Mouse (Mus musculus): ENCODE results near the gene Gm20532. TPM values are rescaled to one million over a fixed set of nuclear protein-coding genes. Genes with fewer than 3 reads are reported as not detected.
A peak's percentile ranks its signal among the peaks of the same experiment; 100 is the strongest.

The Gm20532 gene
- polyA plus RNA-seq, 1 experiment from 2014 or later: 0.28 TPM

DNA sequence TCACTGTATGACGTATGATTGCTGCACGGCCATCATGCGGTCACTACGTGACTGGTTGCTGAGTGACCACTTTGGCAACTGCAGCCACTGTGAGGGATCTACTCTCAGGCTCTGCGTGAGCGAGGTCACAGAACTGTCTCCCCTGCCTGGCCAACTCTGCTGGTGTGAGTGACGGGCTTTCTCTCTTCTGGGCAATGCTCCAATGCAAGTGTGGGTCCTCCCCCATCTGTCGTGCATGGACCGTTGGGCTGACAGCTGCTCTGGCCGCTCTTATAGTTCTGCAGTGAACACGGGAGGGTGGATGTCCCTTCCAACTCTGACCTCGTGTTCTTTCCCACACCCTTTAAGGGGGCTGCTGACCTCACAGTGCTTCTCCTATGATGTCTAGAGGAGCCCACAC is 13.0 kb upstream of the Gm20532 start:
- ATAC-seq (ENCODE audit: insufficient number of reproducible peaks, low FRiP score): 0 out of 2 replicates have a peak, but pooled peaks have one; percentile 35
- Histone ChIP-seq H3K27ac (ENCODE audit: poor library complexity, severe bottlenecking) (peak overlapping the region; percentile 82), H3K9ac (no peak overlapping the region), H3K4me3 (no peak overlapping the region), H3K4me2 (peak overlapping the region; percentile 9; the same call in 1 of the 2 replicates), H3K4me1 (replicated peaks) (peaks cover 86% of the 10 kb centered on the region), H3K9me3 (replicated peaks) (no peaks in the 10 kb centered on the region), H3K27me3 (replicated peaks) (no peaks in the 10 kb centered on the region), H3K36me3 (no peaks in the 10 kb centered on the region)
- 40% methylated on average over 12 of the region's 12 CpGs for WGBS

DNA sequence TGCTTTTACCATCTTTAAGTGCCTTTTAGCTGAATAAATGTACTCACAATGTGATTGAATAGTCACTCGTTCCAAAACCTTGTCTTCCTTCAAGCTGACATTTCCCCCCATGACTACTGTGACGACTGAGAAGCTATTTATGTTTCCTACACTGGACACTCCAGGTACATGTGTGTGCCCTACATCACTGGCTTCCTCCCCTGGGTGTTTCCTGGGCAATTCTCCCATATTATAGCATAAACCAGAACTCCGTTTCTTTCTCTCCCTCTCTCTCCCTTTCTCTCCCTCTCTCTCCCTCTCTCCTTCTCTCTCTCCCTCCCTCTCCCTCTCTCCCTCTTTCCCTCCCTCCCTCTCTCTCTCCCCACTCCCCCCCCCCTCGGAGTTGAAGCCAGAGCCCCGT is 12.6 kb upstream of the Gm20532 start:
- peak overlapping the region; percentile 82 for H3K27ac ChIP-seq (ENCODE audit: poor library complexity, severe bottlenecking)
- peaks cover 90% of the 10 kb centered on the region for H3K4me1 ChIP-seq (replicated peaks)
- H3K9ac ChIP-seq: no peak overlapping the region
- no peak overlapping the region for H3K4me3 ChIP-seq
- H3K4me2 ChIP-seq: peak overlapping the region; percentile 9; the same call in 1 of the 2 replicates
- 20% methylated on average over 5 of the region's 5 CpGs for WGBS
- no peaks in the 10 kb centered on the region for H3K9me3 ChIP-seq (replicated peaks)
- no peak for ATAC-seq (ENCODE audit: insufficient number of reproducible peaks, low FRiP score)
- H3K36me3 ChIP-seq: no peaks in the 10 kb centered on the region
- H3K27me3 ChIP-seq (replicated peaks): no peaks in the 10 kb centered on the region

DNA sequence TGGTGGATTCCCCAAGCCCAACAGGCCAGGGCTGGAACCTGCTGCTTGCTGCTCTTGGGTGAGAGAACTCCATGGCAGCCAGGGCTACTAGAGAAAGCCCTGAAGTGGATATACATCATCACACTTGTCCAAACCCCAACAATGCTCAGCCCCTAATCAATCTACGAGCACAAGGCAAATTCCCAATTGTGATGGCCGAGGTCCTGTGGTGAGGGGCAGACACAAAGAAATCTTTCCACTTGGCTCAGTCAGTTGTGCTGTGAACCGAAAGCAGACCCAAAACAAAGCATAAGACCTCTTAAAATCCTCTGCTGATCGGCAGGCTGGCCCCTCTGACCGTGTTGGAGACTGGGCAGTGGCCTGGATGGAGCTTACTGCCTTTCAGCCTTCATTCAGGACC is 11.6 kb upstream of the Gm20532 start:
- no peak for ATAC-seq (ENCODE audit: insufficient number of reproducible peaks, low FRiP score)
- H3K4me2 ChIP-seq: no peak overlapping the region
- WGBS: 46% methylated on average over 5 of the region's 5 CpGs
- H3K4me3 ChIP-seq: no peak overlapping the region
- peaks cover 94% of the 10 kb centered on the region for H3K4me1 ChIP-seq (replicated peaks)
- H3K9me3 ChIP-seq (replicated peaks): no peaks in the 10 kb centered on the region
- H3K27me3 ChIP-seq (replicated peaks): no peaks in the 10 kb centered on the region
- H3K9ac ChIP-seq: no peak overlapping the region
- H3K27ac ChIP-seq (ENCODE audit: poor library complexity, severe bottlenecking): no peak overlapping the region; the same call in 1 of the 2 replicates
- no peaks in the 10 kb centered on the region for H3K36me3 ChIP-seq

DNA sequence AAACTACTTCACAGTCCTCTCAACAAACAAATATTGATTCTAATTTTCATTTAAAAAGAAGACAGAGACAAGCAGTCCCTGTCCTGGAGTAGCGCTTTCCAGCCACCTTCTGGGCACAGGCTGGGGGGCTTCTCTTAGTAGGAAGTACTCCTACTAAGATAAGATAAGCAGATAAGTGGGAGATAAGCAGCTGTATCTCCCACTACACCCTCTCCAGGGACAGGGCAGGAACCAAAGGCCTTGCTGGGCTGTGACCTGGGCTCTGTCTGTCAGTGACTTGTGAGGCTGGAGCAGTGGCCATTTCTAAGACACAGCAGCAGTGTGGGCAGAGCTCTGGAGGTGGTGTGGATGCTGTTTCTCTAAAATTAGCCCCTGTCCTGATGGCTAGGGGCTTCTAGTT is 11.1 kb upstream of the Gm20532 start:
- peaks cover 95% of the 10 kb centered on the region for H3K4me1 ChIP-seq (replicated peaks)
- no peak overlapping the region for H3K4me3 ChIP-seq
- H3K27me3 ChIP-seq (replicated peaks): no peaks in the 10 kb centered on the region
- H3K36me3 ChIP-seq: no peaks in the 10 kb centered on the region
- no peak overlapping the region for H3K9ac ChIP-seq
- H3K9me3 ChIP-seq (replicated peaks): no peaks in the 10 kb centered on the region
- H3K27ac ChIP-seq (ENCODE audit: poor library complexity, severe bottlenecking): peak overlapping the region; percentile 81
- peak overlapping the region; percentile 19; the same call in 1 of the 2 replicates for H3K4me2 ChIP-seq
- 59% methylated on average over 1 of the region's 1 CpGs for WGBS
- no peak for ATAC-seq (ENCODE audit: insufficient number of reproducible peaks, low FRiP score)

DNA sequence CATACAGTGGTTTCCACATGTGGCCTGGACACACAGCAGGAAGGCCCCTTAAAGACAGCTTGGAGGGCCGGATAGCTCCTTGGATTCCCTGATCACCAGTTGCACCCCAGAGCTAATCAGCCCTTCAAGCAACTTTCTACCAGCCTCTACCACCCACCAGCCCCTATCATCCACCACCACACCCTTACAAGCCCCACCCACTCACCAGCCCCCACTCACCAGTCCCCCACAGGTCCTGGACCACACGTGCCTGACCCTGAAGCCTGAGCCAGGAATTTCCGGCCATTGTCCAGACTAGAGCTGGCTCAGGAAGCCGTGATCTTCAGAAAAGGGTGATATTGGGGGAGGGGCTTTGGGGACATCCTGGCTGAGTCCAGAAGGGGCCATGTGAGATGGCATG is 10.6 kb upstream of the Gm20532 start:
- 26% methylated on average over 4 of the region's 4 CpGs for WGBS
- no peaks in the 10 kb centered on the region for H3K9me3 ChIP-seq (replicated peaks)
- peaks cover 92% of the 10 kb centered on the region for H3K4me1 ChIP-seq (replicated peaks)
- H3K4me2 ChIP-seq: peak overlapping the region; percentile 19
- ATAC-seq (ENCODE audit: insufficient number of reproducible peaks, low FRiP score): peak; percentile 56
- no peak overlapping the region for H3K9ac ChIP-seq
- H3K4me3 ChIP-seq: no peak overlapping the region
- H3K27me3 ChIP-seq (replicated peaks): no peaks in the 10 kb centered on the region
- peak overlapping the region; percentile 81 for H3K27ac ChIP-seq (ENCODE audit: poor library complexity, severe bottlenecking)
- no peaks in the 10 kb centered on the region for H3K36me3 ChIP-seq

DNA sequence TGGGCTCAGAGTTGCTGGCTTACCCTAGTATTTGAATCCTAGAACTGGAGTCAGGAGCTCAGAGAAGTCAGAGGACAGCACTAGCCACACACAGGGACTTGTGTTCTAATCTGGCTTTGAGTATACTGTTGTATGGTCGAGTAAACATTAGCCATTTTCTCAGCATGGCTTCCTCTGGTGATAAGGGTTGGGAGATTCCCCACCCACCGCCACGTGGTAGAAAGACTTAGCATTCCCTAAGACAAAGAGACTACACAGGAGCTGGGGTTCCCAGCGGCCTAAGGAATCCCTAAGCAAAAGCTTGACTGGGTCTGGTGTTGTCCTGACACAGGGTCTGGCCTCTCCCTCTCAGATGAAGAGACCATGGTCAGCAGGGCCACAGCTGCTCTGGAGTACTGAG is 10.0 kb upstream of the Gm20532 start:
- H3K9me3 ChIP-seq (replicated peaks): no peaks in the 10 kb centered on the region
- H3K4me2 ChIP-seq: peak overlapping the region; percentile 19; the same call in 1 of the 2 replicates
- no peak overlapping the region for H3K9ac ChIP-seq
- no peak overlapping the region for H3K4me3 ChIP-seq
- H3K4me1 ChIP-seq (replicated peaks): peaks cover 86% of the 10 kb centered on the region
- no peaks in the 10 kb centered on the region for H3K36me3 ChIP-seq
- no peak for ATAC-seq (ENCODE audit: insufficient number of reproducible peaks, low FRiP score)
- H3K27ac ChIP-seq (ENCODE audit: poor library complexity, severe bottlenecking): peak overlapping the region; percentile 81
- no peaks in the 10 kb centered on the region for H3K27me3 ChIP-seq (replicated peaks)
- WGBS: 39% methylated on average over 4 of the region's 4 CpGs

DNA sequence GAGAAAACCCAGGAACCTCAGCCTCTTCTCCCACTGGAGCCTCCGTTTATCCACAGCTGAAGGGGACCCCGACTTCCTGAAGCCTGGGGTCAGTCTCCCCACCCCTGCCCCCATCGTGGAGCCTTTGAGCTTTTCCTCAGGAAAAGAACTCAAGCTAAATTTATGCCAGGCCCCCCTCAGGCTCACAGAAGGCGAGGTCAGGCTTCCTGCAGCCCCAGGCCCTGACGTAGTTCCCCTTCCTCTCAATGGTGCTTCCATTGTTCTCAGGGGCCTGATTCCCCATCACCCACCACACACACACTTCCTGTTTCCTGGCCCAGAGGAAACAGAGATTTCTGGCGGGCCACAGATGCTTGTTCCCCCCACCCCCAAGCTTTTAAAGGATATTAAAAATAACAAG is 8.1 kb upstream of the Gm20532 start:
- Histone ChIP-seq H3K36me3 (no peaks in the 10 kb centered on the region), H3K27me3 (replicated peaks) (no peaks in the 10 kb centered on the region), H3K4me3 (no peak overlapping the region), H3K9me3 (replicated peaks) (no peaks in the 10 kb centered on the region), H3K4me2 (peak overlapping the region; percentile 26), H3K27ac (ENCODE audit: poor library complexity, severe bottlenecking) (peak overlapping the region; percentile 81), H3K4me1 (replicated peaks) (peaks cover 78% of the 10 kb centered on the region), H3K9ac (no peak overlapping the region)
- 41% methylated on average over 6 of the region's 6 CpGs for WGBS
- peak; percentile 60 for ATAC-seq (ENCODE audit: insufficient number of reproducible peaks, low FRiP score)

DNA sequence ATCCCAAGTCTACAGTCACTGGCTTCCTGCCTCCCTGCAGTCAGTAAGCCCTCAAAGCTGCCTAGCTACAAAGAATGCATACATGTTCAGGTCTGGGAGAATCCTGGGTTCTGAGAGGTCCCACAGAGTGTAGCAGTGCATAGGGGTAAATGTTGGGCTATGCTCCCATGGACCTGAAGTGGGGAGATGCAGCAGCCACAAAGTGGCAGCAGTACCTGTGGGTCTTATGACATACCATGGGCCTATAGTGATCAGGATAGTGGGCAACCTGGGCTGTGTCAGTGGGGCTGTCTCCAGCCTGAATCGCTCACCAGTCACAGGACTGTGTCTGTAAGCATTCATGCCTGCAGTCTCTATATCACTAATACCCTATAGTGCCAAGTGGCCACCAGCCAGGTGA is 6.7 kb upstream of the Gm20532 start, which contains the start of gene Egfl7:
Gene Egfl7, plus strand, starts transcription at position 301 of the 400 bp plus-strand sequence.
- WGBS: 97% methylated on average over 1 of the region's 1 CpGs
- H3K36me3 ChIP-seq: no peaks in the 10 kb centered on the region
- H3K27ac ChIP-seq (ENCODE audit: poor library complexity, severe bottlenecking): peak within 1 kb of the TSS; percentile 46
- no peak for ATAC-seq (ENCODE audit: insufficient number of reproducible peaks, low FRiP score)
- no peaks in the 10 kb centered on the region for H3K9me3 ChIP-seq (replicated peaks)
- 0 out of 2 replicates have a peak within 1 kb of the TSS, but pooled peaks have one; percentile 3 for H3K4me2 ChIP-seq
- H3K27me3 ChIP-seq (replicated peaks): no peaks in the 10 kb centered on the region
- no peak within 1 kb of the TSS for H3K4me3 ChIP-seq
- H3K4me1 ChIP-seq (replicated peaks): peaks cover 71% of the 10 kb centered on the region
- no peak within 1 kb of the TSS for H3K9ac ChIP-seq

DNA sequence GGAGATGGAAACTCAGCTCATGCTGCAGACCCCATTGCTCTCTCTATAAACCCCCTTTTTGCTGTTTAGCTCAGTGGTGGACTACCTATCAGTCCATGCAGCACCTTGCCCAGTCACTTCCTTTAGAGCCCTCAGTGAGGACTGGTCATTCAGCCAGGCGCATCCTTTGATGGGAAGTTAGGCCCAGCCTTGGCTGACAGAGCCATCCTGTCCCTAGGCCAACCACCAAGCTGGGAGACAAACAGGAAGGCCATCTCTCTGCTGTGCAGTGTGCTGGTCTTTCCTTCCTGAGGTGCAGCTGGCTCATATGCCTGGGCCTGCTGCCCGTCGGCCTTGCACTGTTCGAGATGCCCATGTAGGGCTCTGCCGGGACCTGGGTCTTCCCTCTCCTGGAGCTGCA is 5.7 kb upstream of the Gm20532 start:
- H3K4me3 ChIP-seq: no peak overlapping the region
- H3K36me3 ChIP-seq: peaks cover 3% of the 10 kb centered on the region; the same call in 1 of the 2 replicates
- no peak overlapping the region for H3K4me2 ChIP-seq

DNA sequence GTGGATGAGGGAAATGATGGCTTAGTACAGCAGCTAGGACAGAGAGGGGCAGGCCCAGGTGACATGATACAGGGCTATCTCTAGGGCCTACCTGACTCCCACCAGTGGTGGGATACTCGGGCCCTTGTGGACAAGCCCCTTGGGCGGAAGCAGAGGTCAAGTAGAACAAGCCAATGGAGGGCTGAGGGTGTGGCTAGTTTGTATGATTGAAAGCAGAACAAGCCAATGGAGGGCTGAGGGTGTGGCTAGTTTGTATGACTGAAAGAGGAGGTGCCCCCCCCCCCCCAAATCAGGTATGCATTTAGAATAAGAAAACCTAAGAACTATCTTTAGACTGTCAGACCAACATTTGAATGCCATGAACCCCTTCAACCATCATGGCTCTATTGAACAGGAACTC is 4.2 kb upstream of the Gm20532 start:
- Histone ChIP-seq H3K9me3 (replicated peaks) (no peaks in the 10 kb centered on the region), H3K9ac (no peak overlapping the region), H3K27ac (ENCODE audit: poor library complexity, severe bottlenecking) (no peak overlapping the region), H3K36me3 (peaks cover 3% of the 10 kb centered on the region; the same call in 1 of the 2 replicates), H3K4me2 (no peak overlapping the region), H3K4me1 (replicated peaks) (peaks cover 54% of the 10 kb centered on the region), H3K27me3 (replicated peaks) (no peaks in the 10 kb centered on the region), H3K4me3 (no peak overlapping the region)
- WGBS: 51% methylated on average over 2 of the region's 2 CpGs
- no peak for ATAC-seq (ENCODE audit: insufficient number of reproducible peaks, low FRiP score)

More for the DNA sequence above, 5.7 kb upstream of the Gm20532 start:
- no peaks in the 10 kb centered on the region for H3K9me3 ChIP-seq (replicated peaks)
- 80% methylated on average over 5 of the region's 5 CpGs for WGBS
- no peak overlapping the region for H3K27ac ChIP-seq (ENCODE audit: poor library complexity, severe bottlenecking)
- no peak for ATAC-seq (ENCODE audit: insufficient number of reproducible peaks, low FRiP score)
- no peaks in the 10 kb centered on the region for H3K27me3 ChIP-seq (replicated peaks)
- no peak overlapping the region for H3K9ac ChIP-seq
- peaks cover 61% of the 10 kb centered on the region for H3K4me1 ChIP-seq (replicated peaks)

DNA sequence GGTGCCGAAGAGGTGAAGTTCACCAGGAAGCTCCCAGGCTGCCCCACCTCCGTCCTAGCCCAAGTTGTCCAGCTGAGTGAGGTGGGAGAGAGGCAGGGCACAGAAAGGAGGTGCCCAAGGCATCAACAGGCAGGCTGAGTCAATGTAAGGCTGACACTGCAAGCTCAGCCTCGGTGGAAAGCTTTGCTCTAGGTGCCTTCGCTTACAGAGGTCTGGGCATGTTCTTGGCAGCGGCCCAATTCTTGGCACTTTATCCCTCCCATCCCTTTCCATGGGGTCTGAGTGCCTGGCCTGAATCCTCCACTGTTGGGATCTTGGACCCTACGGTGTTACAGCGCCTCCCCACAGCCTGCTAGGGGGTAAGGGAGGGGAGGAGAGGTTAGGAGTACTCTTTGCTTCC is 3.7 kb upstream of the Gm20532 start:
- Histone ChIP-seq H3K27me3 (replicated peaks) (no peaks in the 10 kb centered on the region), H3K9ac (no peak overlapping the region), H3K9me3 (replicated peaks) (no peaks in the 10 kb centered on the region), H3K4me1 (replicated peaks) (peaks cover 55% of the 10 kb centered on the region), H3K27ac (ENCODE audit: poor library complexity, severe bottlenecking) (0 out of 2 replicates have a peak overlapping the region, but pooled peaks have one; percentile 4), H3K4me2 (no peak overlapping the region), H3K36me3 (peaks cover 3% of the 10 kb centered on the region; the same call in 1 of the 2 replicates), H3K4me3 (no peak overlapping the region)
- WGBS: 72% methylated on average over 7 of the region's 7 CpGs
- no peak for ATAC-seq (ENCODE audit: insufficient number of reproducible peaks, low FRiP score)

DNA sequence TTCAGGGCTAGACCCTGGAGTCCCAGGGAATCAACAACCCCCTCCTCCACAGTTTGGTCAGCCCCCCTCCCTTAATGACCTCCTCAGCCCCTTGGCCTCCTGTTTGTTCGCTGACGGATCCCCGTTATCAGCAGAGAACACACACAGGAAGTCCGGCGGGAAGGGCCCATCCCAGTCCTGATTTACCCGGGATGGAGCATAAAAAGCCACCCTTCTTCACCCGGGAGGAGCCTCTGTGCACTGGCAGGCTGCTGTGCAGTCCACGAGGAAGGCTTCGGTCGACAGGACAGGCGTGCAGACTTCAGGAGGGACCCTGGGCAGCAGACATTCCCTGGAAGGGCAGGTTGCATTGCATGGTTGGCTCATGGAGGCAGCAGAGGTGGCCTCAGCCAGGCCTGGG is 2.8 kb upstream of the Gm20532 start:
- WGBS: 26% methylated on average over 11 of the region's 11 CpGs
- H3K9ac ChIP-seq: peak overlapping the region; percentile 86
- H3K9me3 ChIP-seq (replicated peaks): no peaks in the 10 kb centered on the region
- peak overlapping the region; percentile 81 for H3K27ac ChIP-seq (ENCODE audit: poor library complexity, severe bottlenecking)
- H3K4me3 ChIP-seq: peak overlapping the region; percentile 69
- peaks cover 5% of the 10 kb centered on the region; the same call in 1 of the 2 replicates for H3K36me3 ChIP-seq
- no peaks in the 10 kb centered on the region for H3K27me3 ChIP-seq (replicated peaks)
- H3K4me1 ChIP-seq (replicated peaks): peaks cover 55% of the 10 kb centered on the region
- ATAC-seq (ENCODE audit: insufficient number of reproducible peaks, low FRiP score): peak; percentile 65
- peak overlapping the region; percentile 33; the same call in 1 of the 2 replicates for H3K4me2 ChIP-seq
